Mouse (Mus musculus) intestine, embryonic 16.5 days (tissue): ENCODE results near the gene Cd163. TPM values are rescaled to one million over a fixed set of nuclear protein-coding genes. Genes with fewer than 3 reads are reported as not detected.
"Not testable (repeated sequence)": the region's sequence is repeated elsewhere in the genome, so short reads cannot be mapped to it uniquely, and the experiment has no call there.

ENCODE experiments used
- ATAC-seq: fragments of 200-750 bp; cut with Nextera tagmentation; 2 replicates; pipeline ENCODE4 v1.8.0; 2017; ENCODE audit warnings: moderate TSS enrichment, moderate library complexity
- H3K27ac ChIP-seq: fragments of 300-500 bp; sonication (generic); 2 replicates; pipeline ENCODE4 v1.5.1; 2014; ENCODE audit warnings: mild to moderate bottlenecking, low read length
- H3K27me3 ChIP-seq: fragments of 300-500 bp; sonication (generic); replicated peaks from 2 replicates; pipeline ENCODE4 v1.6.1; 2014; ENCODE audit warnings: low read length, control low read depth, mixed read lengths; ENCODE audit not compliant: control insufficient read depth, insufficient read depth
- H3K36me3 ChIP-seq: fragments of 300-500 bp; sonication (generic); 2 replicates; pipeline ENCODE4 v1.6.1; 2014; ENCODE audit warnings: low read length, control low read depth; ENCODE audit not compliant: control insufficient read depth, insufficient read depth
- H3K4me1 ChIP-seq: fragments of 300-500 bp; sonication (generic); 2 replicates; pipeline ENCODE4 v1.6.1; 2014; ENCODE audit warnings: low read length, control low read depth, mixed read lengths; ENCODE audit not compliant: control insufficient read depth, insufficient read depth
- H3K4me2 ChIP-seq: fragments of 300-500 bp; sonication (generic); 2 replicates; pipeline ENCODE4 v1.6.1; 2014; ENCODE audit warnings: low read depth, low read length, control low read depth
- H3K4me3 ChIP-seq: fragments of 300-500 bp; sonication (generic); 2 replicates; pipeline ENCODE4 v1.5.1; 2014; ENCODE audit warnings: mild to moderate bottlenecking, low read length
- H3K9ac ChIP-seq: fragments of 300-500 bp; sonication (generic); 2 replicates; pipeline ENCODE4 v1.6.1; 2014; ENCODE audit warnings: low read depth, low read length
- H3K9me3 ChIP-seq: fragments of 300-500 bp; sonication (generic); 2 replicates; pipeline ENCODE4 v1.6.1; 2016; ENCODE audit warnings: low read length, control low read depth; ENCODE audit not compliant: control insufficient read depth
- WGBS: fragments of 180-500 bp; shearing (Covaris S2); extraction: QIAGEN DNeasy Blood & Tissue Kit; methylation state at CpG from one replicate; pipeline ENCODE4 v1.1.7; 2014; 5-methylcytosine and 5-hydroxymethylcytosine counted together
- polyA plus RNA-seq: library from polyadenylated mRNA; unstranded; fragments of >200 nt; fragmentation: Nextera tagmentation; extraction: Ambion mirVana; gene quantifications from 2 replicates; pipeline ENCODE4 v1.2.1, GENCODE M21; 2015

The Cd163 gene
- 0.43 and 0.49 TPM in 2 replicates for polyA plus RNA-seq

GRCm38 (mm10) chr6:124304356-124304755, at the start of gene Cd163:
Gene Cd163 (plus strand): TSS chr6:124304656.
- no peaks in the 10 kb centered on the region for H3K4me1 ChIP-seq
- no peaks in the 10 kb centered on the region for H3K27me3 ChIP-seq
- no peaks in the 10 kb centered on the region for H3K36me3 ChIP-seq
- no peak for ATAC-seq
- H3K9me3 ChIP-seq, result no peaks in the 10 kb centered on the region
- 87% methylated on average over 4 of the region's 4 CpGs for WGBS
- H3K4me2 ChIP-seq, result no peak within 1 kb of the TSS
- no peak within 1 kb of the TSS for H3K9ac ChIP-seq
- H3K4me3 ChIP-seq, result no peak within 1 kb of the TSS
- no peak within 1 kb of the TSS for H3K27ac ChIP-seq

GRCm38 (mm10) chr6:124255721-124256470, 48.6 kb upstream of the Cd163 start:
- Histone ChIP-seq H3K4me2 (no peak overlapping the region), H3K27ac (no peak overlapping the region), H3K4me3 (no peak overlapping the region), H3K9ac (no peak overlapping the region), H3K27me3 (no peaks in the 10 kb centered on the region), H3K9me3 (no peaks in the 10 kb centered on the region), H3K4me1 (no peaks in the 10 kb centered on the region), H3K36me3 (no peaks in the 10 kb centered on the region)
- WGBS, result 82% methylated on average over 6 of the region's 6 CpGs
- ATAC-seq, result no peak

- WGBS, result 25% methylated on average over 10 of the region's 14 CpGs
- Histone ChIP-seq H3K27ac (no peak overlapping the region), H3K27me3 (no peaks in the 10 kb centered on the region), H3K4me2 (no peak overlapping the region), H3K9me3 (no peaks in the 10 kb centered on the region), H3K36me3 (no peaks in the 10 kb centered on the region), H3K9ac (no peak overlapping the region), H3K4me3 (no peak overlapping the region), H3K4me1 (no peaks in the 10 kb centered on the region)
- ATAC-seq, result peak; percentile 68; the same call in 1 of the 2 replicates
Observed at GRCm38 (mm10) chr6:124260198-124260931, 44.1 kb upstream of the Cd163 start.

- WGBS, result 3% methylated on average over 3 of the region's 3 CpGs
- H3K4me3 ChIP-seq, result no peak overlapping the region
- H3K4me1 ChIP-seq, result no peaks in the 10 kb centered on the region
- no peaks in the 10 kb centered on the region for H3K9me3 ChIP-seq
- H3K27ac ChIP-seq, result no peak overlapping the region
- H3K27me3 ChIP-seq, result no peaks in the 10 kb centered on the region
- no peak overlapping the region for H3K4me2 ChIP-seq
- H3K36me3 ChIP-seq, result no peaks in the 10 kb centered on the region
- H3K9ac ChIP-seq, result no peak overlapping the region
- peak; percentile 64; the same call in 1 of the 2 replicates for ATAC-seq
Observed at GRCm38 (mm10) chr6:124262696-124263095, 41.8 kb upstream of the Cd163 start.

- H3K9me3 ChIP-seq, result no peaks in the 10 kb centered on the region
- H3K27me3 ChIP-seq, result no peaks in the 10 kb centered on the region
- no peak for ATAC-seq
- no peaks in the 10 kb centered on the region for H3K36me3 ChIP-seq
- H3K4me2 ChIP-seq, result no peak overlapping the region
- 72% methylated on average over 5 of the region's 5 CpGs for WGBS
- no peak overlapping the region for H3K4me3 ChIP-seq
- H3K4me1 ChIP-seq, result no peaks in the 10 kb centered on the region
- no peak overlapping the region for H3K27ac ChIP-seq
- H3K9ac ChIP-seq, result no peak overlapping the region
Observed at GRCm38 (mm10) chr6:124273231-124273880, 31.1 kb upstream of the Cd163 start.

- Histone ChIP-seq H3K36me3 (no peaks in the 10 kb centered on the region), H3K9me3 (no peaks in the 10 kb centered on the region), H3K9ac (no peak overlapping the region), H3K27me3 (no peaks in the 10 kb centered on the region), H3K4me1 (no peaks in the 10 kb centered on the region), H3K4me3 (no peak overlapping the region), H3K4me2 (no peak overlapping the region), H3K27ac (no peak overlapping the region)
- no peak for ATAC-seq
- WGBS, result 71% methylated on average over 5 of the region's 5 CpGs
Observed at GRCm38 (mm10) chr6:124277641-124278040, 26.8 kb upstream of the Cd163 start.

GRCm38 (mm10) chr6:124278291-124278690, 26.2 kb upstream of the Cd163 start:
- Histone ChIP-seq H3K36me3 (no peaks in the 10 kb centered on the region), H3K4me1 (no peaks in the 10 kb centered on the region), H3K4me2 (no peak overlapping the region), H3K4me3 (no peak overlapping the region), H3K27me3 (no peaks in the 10 kb centered on the region), H3K9me3 (no peaks in the 10 kb centered on the region), H3K27ac (no peak overlapping the region), H3K9ac (no peak overlapping the region)
- WGBS, result 80% methylated on average over 5 of the region's 5 CpGs
- ATAC-seq, result no peak

- WGBS, result 86% methylated on average over 4 of the region's 4 CpGs
- no peak for ATAC-seq
- Histone ChIP-seq H3K27ac (no peak overlapping the region), H3K4me2 (no peak overlapping the region), H3K36me3 (no peaks in the 10 kb centered on the region), H3K27me3 (no peaks in the 10 kb centered on the region), H3K4me1 (no peaks in the 10 kb centered on the region), H3K9me3 (no peaks in the 10 kb centered on the region), H3K9ac (no peak overlapping the region), H3K4me3 (no peak overlapping the region)
Observed at GRCm38 (mm10) chr6:124282731-124283130, 21.7 kb upstream of the Cd163 start.

GRCm38 (mm10) chr6:124297378-124297777, 7.1 kb upstream of the Cd163 start:
- not testable (repeated sequence) for H3K4me1 ChIP-seq, H3K9ac ChIP-seq, H3K27ac ChIP-seq, H3K4me2 ChIP-seq, ATAC-seq, H3K27me3 ChIP-seq, H3K9me3 ChIP-seq, H3K4me3 ChIP-seq, H3K36me3 ChIP-seq
- 97% methylated on average over 4 of the region's 5 CpGs for WGBS
